Mouse (Mus musculus) large intestine, adult 2 months (tissue): ENCODE data around the gene Plcd4. TPM values are rescaled to one million over a fixed set of nuclear protein-coding genes. Genes with fewer than 3 reads are reported as not detected.
A peak's percentile ranks its signal among the peaks of the same experiment; 100 is the strongest.
"Not testable (repeated sequence)": the region's sequence is repeated elsewhere in the genome, so short reads cannot be mapped to it uniquely, and the experiment has no call there.

ENCODE experiments used
- DNase-seq: peaks from one replicate; pipeline ENCODE4 v3.0.0-alpha.2; 2012; ENCODE audit warnings: low read depth, low spot score
- WGBS: fragments of 180-500 bp; shearing (Covaris S2); methylation state at CpG from one replicate; pipeline ENCODE4 v1.1.7; 2018; 5-methylcytosine and 5-hydroxymethylcytosine counted together
- polyA plus RNA-seq: library from polyadenylated mRNA; depleted of rRNA; stranded (reverse); fragments of >200 nt; gene quantifications from 2 replicates; pipeline ENCODE4 v1.2.3, GENCODE M21; 2012; rRNA removed

Plcd4 gene
- 0.11 TPM in 2 replicates for polyA plus RNA-seq

DNA sequence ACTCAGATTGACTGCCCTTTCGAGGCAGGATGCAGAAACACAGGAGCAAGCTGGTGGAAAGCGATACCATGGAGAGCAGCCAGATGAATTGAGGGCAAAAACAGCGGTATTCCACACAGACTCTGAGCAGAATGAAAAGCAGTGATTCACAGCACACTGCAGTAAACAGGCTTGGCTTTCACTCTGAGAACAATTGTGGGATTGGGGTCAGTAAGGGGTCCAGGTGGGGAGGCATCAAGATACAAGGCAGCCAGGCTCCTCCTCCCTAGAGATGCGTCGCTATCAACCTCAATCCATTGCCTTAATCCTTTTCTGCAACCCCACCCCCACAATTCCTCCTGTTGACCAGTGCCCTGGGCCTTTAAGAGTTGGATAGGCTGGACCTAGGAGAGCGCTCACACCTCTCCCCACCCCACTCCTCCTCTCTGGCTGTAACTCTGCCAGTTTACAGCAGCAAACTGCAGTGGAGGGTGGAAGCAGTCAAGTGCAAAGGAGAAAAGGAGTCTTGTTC lies at the start of gene Plcd4:
Gene Plcd4, plus strand, starts transcription at position 438 of the 511 bp plus-strand sequence.
- no peak for DNase-seq
- WGBS = 14% methylated on average over 6 of the region's 6 CpGs

DNA sequence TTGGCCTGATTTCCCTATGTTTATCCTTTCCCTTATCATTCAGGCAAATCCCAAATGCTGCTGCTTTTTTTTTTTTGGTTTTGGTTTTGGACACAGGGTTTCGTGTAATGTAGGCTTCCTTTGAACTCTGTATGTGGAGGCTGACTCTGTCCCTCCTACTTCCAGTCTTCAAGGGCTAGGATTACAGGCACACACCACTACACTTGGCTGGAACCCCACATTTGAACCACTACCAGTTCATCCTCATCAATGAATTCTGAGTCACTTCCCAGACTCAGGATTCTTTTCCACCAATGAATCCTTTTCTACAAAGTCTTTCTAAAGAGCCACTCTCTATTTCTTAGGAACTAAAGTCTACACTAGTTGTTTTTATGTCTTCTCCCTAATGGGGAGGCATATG lies 41.6 kb upstream of the Plcd4 start:
- WGBS = 25% methylated on average over 1 of the region's 1 CpGs
- no peak for DNase-seq

DNA sequence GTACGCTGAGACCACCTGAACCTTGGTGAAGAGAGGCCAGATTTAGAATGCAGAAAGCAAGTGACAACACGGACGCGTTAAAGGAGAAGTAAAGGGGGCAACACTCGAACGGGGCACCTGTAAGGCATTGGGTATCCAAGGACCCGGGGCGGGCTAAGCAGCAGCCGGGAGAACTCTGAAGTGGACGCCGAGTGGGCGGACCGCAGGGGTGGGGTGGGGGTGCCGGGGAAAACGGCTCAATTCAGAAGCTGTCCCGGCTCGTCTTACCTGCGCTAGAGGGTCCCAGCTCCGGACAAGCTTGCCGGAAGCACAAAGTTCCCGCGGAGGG lies 37.3 kb upstream of the Plcd4 start:
- no peak for DNase-seq
- WGBS = under 1% methylated on average over 22 of the region's 22 CpGs

DNA sequence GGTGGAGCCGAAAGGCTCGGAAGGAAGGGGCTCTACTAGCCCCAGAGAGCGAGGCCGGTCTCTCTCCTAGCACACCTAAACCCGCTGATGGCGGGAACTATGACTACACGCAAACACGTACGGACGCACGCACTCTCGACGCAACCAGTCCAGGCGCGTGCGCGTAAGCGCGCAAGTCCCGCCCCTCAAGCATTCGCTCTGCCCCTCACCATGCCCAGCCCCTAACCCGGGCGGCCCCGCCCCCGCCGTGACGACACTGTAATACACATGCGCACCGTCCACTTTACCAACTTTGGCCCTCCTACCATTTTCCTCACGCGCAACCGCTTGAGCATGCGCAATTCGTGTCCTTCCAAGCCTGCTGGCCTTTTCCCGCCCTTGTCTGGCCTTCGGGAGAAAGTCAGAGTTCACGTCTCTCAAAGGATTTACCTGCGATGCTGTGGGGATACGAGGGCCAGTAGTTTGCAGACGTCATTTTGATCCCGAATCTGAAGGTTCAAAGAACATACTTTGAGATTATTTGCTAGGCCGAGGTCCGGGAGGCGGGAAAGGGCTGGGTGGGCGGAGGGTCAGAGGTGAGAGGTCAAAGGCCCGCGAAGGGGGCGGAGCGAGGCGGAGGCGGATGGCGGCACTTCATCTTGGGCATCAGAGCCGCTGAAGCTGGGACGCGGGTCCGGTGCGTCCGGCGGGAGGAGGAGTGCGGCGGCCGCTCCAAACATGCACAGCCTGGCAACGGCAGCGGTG lies 36.8 kb upstream of the Plcd4 start, which contains the start of gene Cnot9:
Gene Cnot9, plus strand, starts transcription at position 338 of the 744 bp plus-strand sequence.
- under 1% methylated on average over 64 of the region's 64 CpGs for WGBS
- DNase-seq = peak; percentile 98

DNA sequence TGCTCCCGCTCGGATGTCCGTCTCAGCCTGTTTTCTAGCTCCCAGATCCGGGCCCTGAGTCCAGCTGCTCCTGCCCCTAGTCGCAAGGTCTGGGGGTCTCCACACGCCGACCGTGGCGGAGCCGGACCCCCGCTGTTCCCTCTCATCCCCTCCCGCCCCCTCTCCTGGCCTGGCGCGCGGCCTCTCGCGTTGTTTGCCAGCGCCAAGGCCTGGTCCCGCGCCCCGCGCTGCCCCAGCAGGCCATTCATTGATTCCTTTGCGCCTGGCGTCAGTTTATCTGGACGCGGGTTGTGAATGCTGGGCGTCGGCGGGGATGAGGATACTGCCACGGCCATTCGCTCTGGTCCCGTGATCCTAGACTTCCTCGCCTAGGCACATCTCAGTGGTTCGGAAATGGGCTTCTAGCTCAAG lies 36.2 kb upstream of the Plcd4 start:
- DNase-seq = no peak
- under 1% methylated on average over 34 of the region's 34 CpGs for WGBS

DNA sequence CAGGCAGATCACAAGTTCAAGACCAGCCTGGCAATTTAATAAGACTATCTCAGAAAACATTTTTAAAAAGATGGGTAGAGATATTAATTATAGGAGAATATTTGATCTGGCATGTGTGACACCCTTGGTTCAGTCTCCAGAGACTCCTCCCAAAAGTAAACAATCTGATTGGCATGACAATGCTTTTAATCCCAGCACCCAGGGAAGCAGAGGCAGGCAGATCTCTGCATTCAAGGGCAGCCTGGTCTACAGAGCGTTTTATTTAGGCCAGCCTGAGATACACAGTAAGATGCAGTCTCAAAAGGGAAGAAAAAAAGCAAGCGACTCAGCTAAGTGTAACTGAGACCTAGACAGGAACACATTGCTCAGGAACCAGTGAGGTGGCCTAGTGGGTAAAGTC lies 34.9 kb upstream of the Plcd4 start:
- WGBS = 90% methylated on average over 2 of the region's 2 CpGs
- no peak for DNase-seq

DNA sequence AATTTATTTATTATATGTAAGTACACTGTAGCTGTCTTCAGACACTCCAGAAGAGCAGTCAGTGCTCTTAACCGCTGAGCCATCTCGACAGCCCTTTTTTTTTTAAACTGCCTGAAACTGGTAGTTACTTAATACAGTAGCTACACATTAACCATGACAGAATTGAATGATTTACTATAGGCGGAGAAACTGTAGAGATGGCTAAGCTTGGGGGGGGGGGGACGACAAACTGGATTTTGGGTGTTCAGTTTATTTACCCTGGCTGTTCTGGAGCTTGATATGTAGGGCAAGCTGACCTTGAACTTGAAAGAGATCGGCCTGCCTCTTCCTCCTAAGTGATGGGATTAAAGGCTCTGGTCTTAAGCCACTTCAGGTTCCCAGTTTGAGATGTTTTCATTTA lies 31.4 kb upstream of the Plcd4 start:
- WGBS = 60% methylated on average over 5 of the region's 5 CpGs

DNA sequence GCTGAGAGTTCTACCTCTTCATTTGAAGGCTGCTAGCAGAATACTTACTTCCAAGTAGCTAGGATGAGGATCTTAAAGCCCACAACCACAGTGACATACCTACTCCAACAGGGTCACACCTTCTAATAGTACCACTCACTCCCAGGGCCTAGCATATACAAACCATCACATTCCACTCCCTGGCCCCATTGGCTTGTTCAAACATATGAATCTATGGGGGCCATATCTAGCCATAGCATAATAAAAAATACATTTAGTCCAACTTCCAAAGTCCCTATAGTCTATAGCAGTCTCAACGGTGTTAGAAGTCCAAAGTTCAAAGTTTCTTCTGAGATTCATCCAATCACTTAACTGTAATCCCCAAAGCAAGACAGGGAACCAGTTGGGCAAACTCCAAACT lies 29.7 kb upstream of the Plcd4 start:
- not testable (repeated sequence) for DNase-seq
- 26% methylated on average over 1 of the region's 1 CpGs for WGBS

More for the DNA sequence above, 31.4 kb upstream of the Plcd4 start:
- DNase-seq = no peak

DNA sequence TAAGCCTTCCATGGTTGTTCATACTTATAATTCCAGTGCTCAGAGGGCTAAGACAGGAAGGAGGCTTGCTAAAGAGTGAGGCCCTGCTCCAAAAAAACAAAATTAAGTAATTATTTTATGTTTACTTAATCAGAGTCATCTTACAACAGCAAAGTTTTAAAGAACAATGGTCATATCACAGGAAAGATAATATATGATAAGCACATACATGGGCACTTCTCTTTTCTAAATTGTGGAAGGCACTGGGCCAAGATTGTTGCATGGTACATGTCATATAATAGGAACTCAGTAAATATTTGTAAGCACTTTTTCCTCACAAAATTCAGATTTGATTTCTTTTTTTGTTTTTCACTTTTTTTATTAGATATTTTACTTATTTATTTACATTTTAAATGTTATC lies 22.8 kb upstream of the Plcd4 start:
- no peak for DNase-seq

DNA sequence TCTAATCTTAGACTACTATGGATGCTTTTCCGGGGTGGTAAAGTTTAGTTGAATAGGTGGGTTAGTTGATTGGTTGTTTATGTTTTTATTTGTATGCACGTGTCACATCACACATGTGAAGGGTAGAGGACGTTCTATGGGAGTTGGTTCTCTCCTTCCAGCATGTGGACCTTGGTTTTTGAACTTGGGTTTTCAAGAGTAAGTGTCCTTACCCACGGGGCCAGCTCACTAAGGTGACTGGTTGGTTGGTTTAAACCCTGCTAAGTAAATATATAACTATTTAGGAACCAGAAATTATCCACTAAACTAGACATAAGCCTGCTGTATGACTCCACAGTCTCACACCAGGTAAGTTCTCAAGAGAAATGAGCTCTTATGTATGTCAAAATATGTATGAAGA lies 17.9 kb upstream of the Plcd4 start:
- 87% methylated on average over 4 of the region's 4 CpGs for WGBS
- no peak for DNase-seq

DNA sequence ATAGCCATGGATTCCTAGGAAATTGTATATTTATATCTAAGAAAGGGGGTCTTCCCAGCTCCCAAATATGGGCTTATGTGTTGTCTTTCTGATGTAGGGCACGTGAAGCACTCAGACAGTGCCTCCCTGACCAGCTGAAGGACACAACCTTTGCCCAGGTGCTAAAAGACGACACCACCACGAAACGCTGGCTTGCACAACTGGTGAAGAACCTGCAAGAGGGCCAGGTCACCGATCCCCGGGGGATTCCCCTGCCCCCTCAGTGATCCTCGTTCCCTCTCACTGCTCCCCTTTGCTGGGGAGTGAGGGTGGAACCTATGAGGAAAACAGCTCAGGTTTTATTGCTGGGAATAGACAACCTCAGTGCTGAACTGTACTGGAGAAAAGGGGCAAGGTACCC lies 14.1 kb upstream of the Plcd4 start:
- 89% methylated on average over 7 of the region's 7 CpGs for WGBS
- no peak for DNase-seq

DNA sequence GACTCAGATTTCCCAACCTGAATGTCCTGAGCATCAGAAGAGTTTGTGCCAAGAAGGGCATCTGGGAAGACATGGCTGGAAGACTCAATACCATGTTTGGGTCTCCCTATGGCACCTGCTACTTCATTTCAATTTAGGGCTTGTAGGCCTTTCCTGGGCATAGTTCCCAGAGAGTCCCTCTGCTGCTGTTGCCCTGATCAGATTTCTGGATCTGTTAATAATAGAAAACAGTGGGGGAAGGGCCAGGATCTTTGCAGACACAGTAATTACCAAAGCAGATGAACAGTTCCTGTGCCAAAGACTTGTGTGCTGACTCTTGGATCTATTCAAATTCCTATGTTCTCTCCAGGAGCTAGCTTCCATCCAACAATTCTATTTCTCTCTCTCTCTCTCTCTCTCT lies 4.0 kb upstream of the Plcd4 start:
- no peak for DNase-seq

DNA sequence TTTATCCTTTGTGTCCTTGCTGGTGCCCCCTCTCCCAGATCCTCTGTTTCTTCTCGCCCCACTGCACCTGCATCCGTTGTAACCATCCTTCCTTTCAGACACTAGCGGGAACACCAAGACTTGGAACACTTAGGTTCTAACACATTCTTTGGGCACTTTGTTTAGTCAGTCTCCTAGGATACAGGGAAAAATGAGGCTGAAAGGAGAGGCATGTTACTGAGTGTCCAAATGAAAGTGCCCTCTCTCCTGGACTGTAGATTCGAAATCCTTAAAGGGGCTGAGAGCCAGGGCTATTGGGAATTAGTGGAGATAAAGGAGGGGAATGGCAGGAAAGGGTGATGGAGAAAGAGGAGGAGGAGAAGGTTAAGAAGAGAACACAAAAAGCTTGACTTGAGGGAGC lies 1.5 kb downstream of the Plcd4 start, which contains the start of gene Usp37:
Gene Usp37, minus strand, starts transcription at position 101 of the 400 bp plus-strand sequence.
- 83% methylated on average over 4 of the region's 4 CpGs for WGBS
- DNase-seq = no peak

DNA sequence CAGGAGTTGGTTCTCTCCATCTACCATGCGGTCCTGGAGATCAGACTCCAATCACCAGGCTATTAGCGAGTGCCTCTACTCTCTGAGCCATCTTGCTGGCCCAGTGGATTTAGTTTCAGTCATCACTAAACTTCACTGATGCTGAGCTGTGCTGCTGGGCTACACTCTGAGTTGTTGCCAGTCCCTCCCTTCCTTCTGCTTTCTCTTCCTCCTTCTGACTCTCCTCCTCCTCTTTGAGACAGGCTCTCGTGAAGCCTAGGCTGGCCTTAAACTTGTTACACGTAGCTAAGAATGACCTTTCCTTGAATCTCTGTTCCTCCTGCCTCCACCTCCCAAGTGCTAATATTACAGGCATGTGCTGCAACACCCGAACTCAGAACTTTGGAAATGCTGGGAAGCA lies 16.4 kb downstream of the Plcd4 start:
- 79% methylated on average over 5 of the region's 5 CpGs for WGBS

DNA sequence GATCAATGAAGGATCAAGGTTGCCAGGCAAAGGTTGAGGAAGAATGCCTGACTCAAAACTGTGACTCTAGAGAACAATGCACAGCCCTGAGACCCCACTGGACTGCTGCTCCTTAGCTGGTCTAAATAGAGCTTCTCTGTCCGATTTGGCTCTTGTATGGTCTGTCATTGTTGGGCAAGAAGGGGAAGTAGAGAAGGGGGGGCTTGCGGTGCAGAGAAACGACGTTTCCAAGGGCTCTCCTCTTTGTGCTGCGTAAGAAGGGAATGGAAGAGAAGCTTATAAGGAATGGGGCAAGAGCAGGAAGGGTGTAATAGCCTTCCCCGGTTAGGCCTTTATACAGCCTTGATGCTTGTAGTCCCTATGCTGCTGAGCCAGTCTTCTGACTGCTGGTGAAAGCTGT lies 23.1 kb downstream of the Plcd4 start:
- WGBS = 87% methylated on average over 6 of the region's 6 CpGs
- DNase-seq = no peak

More for the DNA sequence above, 16.4 kb downstream of the Plcd4 start:
- DNase-seq = no peak

DNA sequence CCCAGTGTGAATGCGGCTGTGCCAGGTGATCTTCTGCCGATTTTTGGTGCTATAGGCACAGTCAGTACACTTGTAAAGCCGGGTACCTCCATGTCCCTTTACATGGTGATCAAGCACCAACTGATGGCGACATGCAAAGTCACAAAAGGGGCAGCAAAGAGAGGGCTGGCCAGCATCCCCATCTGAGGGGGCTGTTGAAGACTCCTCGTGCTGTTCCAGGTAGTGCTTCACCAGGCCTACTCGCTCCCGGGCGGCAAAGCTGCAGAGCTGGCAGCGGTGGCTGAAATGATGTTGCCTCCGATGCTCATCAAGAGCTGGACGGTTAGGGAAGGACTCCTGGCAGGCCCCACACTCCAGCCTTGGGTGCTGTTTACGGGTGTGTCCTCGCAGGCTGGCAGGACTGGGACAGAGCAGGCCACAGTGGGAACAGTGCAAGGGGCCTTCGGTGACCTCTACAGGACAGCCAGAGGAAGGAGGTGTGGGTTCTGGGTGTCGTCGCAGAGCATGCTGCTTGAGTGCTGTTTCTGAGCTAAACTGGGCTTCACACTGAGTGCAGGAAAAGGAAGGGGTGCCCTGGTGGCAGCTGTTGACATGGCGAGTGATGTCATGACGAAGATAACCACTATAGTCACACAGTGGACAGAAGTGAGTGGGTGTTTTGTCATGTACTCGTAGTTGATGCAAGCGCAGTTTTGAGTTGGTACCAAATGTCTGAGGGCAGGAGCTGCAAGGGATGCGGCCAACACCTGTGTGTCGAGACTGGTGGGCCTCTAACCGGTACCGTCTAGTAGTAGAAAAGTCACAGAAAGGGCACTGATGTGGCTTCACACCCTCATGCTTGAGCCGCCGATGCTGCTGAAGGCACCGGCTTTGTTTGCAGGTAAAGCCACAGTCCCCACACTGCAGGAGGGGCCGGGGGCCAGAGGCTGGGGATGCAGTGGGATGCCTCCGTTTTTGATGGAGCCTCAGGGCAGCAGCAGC lies 27.3 kb downstream of the Plcd4 start:
- 91% methylated on average over 29 of the region's 29 CpGs for WGBS
- DNase-seq = no peak

DNA sequence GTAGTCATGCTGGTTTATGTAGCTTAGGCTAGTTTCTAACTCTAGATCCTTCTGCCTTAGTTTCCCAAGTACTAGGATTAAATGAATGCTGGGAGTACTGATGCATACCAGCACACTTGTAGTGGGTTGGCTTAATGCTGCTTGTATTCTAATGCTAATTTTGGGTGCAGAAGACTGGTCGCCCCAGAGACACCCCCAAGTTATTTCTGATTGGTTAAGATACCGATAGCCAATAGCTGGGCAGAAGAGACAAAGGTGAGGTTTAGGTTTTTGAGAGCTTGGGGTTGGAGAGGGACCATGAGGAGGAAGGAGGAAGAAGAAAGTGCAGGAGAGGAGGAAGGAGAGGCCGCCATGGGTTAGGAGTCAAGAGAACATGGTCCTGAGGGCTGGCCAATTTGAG lies 39.9 kb downstream of the Plcd4 start:
- 90% methylated on average over 3 of the region's 3 CpGs for WGBS

DNA sequence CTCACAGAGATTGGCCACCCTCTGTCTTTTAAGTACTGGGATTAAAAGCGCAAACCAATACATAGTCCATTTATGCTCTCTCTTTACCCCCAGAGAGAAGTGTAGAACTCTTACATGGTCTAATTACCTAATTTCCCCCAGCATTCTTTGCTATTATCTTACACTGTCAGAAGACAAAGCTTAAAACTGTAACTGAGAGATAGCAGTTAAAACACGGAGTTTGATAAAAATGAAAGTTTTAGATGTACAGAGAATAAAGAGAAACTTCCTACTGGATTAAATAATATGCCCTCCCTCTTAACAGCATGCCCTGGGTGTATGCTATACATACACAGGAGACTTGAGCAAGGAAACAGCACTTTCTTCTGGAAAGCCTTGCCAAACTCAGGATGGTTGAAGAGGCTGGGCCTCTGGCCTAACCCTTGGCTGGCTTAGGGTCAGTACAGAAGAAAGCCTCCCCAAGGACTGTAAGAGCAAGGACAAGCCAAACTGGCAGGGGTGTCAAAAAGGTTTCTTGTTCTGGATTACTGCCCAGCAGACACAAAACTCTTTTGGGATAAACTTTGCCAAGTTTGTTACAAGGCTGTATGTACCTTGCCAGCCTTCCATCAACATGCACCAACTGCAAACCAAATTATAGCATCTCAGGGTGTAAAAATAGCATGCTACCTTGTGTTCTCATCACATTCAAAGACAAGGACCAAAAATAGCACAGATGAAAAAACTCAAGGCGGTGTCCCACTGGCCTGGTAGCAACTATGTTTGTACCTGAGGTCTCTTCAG lies 42.1 kb downstream of the Plcd4 start:
- WGBS = 92% methylated on average over 3 of the region's 3 CpGs
- DNase-seq = no peak

More for the DNA sequence above, 39.9 kb downstream of the Plcd4 start:
- DNase-seq = no peak

DNA sequence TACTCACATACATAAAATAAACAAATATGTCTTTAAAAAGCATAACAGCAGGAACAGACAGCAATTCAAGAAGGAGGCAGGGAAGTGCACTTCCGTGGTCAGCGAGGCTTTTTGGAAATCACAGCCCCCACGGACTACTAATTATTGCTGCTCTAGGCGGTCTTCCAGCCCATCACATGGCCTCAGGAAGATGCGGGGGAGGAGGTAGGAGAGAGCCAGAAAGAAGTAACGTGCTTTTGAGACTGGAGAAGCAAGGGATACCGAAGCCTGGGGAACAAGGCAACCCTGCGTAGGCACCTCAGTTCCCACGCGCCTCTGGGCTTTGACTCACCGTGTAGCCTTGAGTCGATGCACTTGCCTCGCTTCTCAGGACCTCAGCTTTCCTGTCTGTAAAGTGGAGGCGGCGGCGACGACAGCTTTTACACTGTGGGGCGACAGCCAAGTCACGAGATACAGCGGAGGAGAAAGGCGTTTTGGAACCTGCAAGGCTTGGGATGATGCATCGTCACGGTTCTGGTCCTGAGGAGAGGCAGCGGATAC lies 44.6 kb downstream of the Plcd4 start:
- no peak for DNase-seq
- 1% methylated on average over 24 of the region's 24 CpGs for WGBS
